Mouse (Mus musculus) stomach, adult 2 months (tissue): ENCODE data around the gene Mapkapk2. TPM values are rescaled to one million over a fixed set of nuclear protein-coding genes. Genes with fewer than 3 reads are reported as not detected.

Experiments used
- polyA plus RNA-seq: library from polyadenylated mRNA; depleted of rRNA; stranded (reverse); fragments of >200 nt; gene quantifications from 2 replicates; pipeline ENCODE4 v1.2.3, GENCODE M21; 2012; rRNA removed

Gene Mapkapk2
- 37.5 and 45.8 TPM in 2 replicates for polyA plus RNA-seq

DNA sequence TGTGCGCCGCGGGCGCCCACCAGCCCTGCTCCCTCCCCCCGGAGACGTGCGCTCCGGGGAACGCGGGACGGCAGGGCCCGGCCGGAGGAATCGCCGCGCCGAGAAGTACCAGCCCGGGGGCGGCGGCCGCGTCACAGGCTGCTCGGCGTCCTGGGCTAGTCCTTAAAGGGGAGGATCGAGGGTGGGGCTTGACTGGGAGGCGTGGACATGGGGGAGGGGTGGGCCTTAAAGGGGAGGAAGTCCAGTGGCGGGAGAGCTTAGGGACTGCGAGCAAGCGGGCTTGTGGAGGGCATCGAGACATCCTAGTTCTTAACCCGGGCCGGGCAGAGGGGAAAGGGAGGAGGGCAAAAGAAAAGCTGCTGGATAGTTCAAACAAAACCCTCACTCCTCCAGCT, at the start of gene Mapkapk2:
Gene Mapkapk2, minus strand, starts transcription at position 127 of the 395 bp plus-strand sequence.

DNA sequence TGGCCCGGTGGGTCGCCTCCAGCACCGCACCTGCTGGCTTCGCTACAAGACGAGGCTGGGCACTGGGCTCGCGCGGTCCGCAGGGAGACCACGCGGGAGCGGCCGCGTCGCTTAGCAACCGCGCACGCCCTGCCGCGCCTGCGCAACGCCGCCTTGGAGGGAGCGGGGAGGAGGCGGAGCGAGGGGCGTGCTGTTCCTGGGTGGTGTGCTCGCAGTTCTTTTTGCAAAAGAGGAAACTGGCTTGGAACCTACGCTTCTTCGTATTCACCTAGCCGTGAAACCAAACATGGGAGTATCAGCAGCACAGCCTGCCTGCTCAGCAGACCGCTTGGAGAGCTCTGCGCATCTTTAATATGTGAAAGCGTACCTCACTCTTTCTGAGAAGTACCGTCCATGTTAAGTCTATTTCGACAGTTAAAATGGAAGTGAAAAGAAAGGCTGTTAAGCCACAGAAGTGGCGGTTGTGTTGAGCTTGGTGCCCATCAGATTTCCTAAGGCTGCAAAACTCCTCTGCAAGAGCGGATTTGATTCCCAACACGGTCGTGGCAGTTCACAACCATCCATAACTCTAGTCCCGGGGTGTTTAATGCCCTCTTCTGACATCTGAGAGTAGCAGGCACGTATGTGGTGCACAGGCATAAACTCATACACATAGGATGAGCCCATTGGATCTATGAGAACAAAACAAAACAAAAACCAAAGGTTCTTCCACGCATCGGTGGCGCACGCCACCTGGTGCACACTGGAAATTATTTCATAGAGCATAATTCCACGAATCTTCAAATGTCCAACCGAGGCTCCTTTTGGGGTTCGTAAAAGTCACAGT, 40.8 kb upstream of the Mapkapk2 start, which contains the start of gene Dyrk3:
Gene Dyrk3, minus strand, starts transcription at position 150 of the 826 bp plus-strand sequence.

DNA sequence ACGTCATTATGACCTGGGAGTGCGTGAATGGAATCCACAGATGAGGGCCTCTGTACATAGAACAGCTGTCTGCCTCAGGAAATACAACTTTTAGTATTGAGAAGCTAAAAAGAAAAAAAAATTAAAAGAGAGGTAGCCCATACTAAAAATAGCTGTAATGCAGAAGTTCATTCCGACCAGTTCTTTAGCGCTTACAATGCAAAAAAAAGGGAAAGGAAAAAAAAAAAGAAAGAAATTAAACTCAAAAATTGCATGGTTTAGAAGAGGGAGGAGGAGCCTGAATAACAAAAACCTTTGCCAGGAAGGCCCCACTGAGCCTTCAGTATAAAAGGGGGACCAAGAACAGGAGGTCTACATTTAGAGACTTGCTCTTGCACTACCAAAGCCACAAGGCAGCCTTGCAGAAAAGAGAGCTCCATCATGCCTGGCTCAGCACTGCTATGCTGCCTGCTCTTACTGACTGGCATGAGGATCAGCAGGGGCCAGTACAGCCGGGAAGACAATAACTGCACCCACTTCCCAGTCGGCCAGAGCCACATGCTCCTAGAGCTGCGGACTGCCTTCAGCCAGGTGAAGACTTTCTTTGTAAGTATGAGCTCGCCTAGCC, 78.0 kb downstream of the Mapkapk2 start, which contains the start of gene Il10:
Gene Il10, plus strand, starts transcription at position 354 of the 607 bp plus-strand sequence.

Other genes with a start within 250 kb of the Mapkapk2 start
- gene Fcmr, start 232.2 kb downstream of the Mapkapk2 start, polyA plus RNA-seq: 0.22 and 0.56 TPM in 2 replicates
- gene Il24, start 210.4 kb downstream of the Mapkapk2 start, polyA plus RNA-seq: not detected in 2 replicates
- not detected in 2 replicates for gene Il20, start 186.4 kb downstream of the Mapkapk2 start, polyA plus RNA-seq
- gene Il19, start 157.7 kb downstream of the Mapkapk2 start, polyA plus RNA-seq: not detected in 2 replicates
- gene Il10, start 78.0 kb downstream of the Mapkapk2 start, polyA plus RNA-seq: not detected in 2 replicates
- gene Dyrk3, start 40.5 kb upstream of the Mapkapk2 start, polyA plus RNA-seq: 0.08 and 0.18 TPM in 2 replicates
- 11.4 and 13.4 TPM in 2 replicates for gene Eif2d, start 55.4 kb upstream of the Mapkapk2 start, polyA plus RNA-seq
- gene Rassf5, start 147.4 kb upstream of the Mapkapk2 start, polyA plus RNA-seq: 11.3 and 26.8 TPM in 2 replicates
- gene Ikbke, start 181.8 kb upstream of the Mapkapk2 start, polyA plus RNA-seq: 5.3 TPM in 2 replicates